In the genomic region with DNA sequence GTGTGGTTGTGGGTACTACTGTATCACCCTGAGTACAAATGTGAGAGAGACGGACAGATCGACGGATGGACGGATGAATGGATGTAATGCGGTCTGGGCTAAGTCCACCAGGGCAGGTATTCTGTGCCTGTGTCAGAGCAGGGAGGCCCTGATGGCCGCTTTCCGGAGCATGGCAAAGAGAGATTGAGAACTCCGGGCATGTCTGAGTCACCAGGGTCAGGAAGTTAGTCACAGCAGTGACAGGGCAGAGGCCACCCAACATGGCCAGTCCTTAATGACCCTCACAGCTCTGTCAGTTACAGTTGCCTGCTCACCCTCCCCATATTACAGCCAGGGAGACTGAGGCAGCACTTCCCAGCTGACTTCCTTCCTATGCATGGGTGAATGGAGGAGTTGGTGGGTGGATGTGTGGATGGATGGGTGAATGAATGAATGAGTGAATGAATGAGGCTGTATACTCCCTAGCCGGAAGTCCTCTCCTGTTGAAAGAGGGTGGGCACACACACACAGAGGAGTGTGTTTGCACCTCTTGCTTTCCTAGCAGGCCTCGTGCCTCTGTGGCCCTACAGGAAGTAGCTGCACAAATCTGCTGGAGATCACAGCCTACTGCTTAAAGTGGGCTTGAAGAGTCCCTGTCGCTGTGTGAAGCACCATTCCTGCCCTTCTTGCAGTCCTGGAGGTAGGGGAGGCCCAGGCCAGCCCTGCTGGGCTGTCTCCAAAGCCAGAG, we compare ENCODE assay signal across 14 mouse cellular contexts. TPM values are rescaled to one million over a fixed set of nuclear protein-coding genes. Genes with fewer than 3 reads are reported as not detected.
A peak's percentile ranks its signal among the peaks of the same experiment; 100 is the strongest.
DNase-seq lines count a peak whose midpoint lies in the region; ATAC-seq and TF ChIP-seq lines count a peak whose summit lies in the region.
"Had no signal": no experiment of that assay in that cellular context is flagged by ENCODE, and none has a peak within 500 bp of the region (broad histone marks: within the 10 kb centered on the region; RNA-seq: fewer than 3 reads in every experiment).

No protein-coding gene starts in this region.

- ATAC-seq in liver, embryonic 13.5 days (ENCODE audit: low read depth): no peak
- 0 out of 2 replicates have a peak, but pooled peaks have one; percentile 3 for ATAC-seq in megakaryocyte progenitor cell, adult 5-6 weeks (replicated peaks; ENCODE audit: poor library complexity)
- ATAC-seq: forebrain, embryonic 14.5 days; midbrain, embryonic 15.5 days had no signal

- H3K9me3 ChIP-seq in liver, embryonic 13.5 days (replicated peaks): no peaks in the 10 kb centered on the region
- no peaks in the 10 kb centered on the region for H3K9me3 ChIP-seq in MEL (replicated peaks; ENCODE audit: insufficient read depth, low read length)
- H3K9me3 ChIP-seq in midbrain, embryonic 10.5 days (replicated peaks): no peaks in the 10 kb centered on the region
- H3K9me3 ChIP-seq: hindbrain, embryonic 15.5 days; midbrain, embryonic 15.5 days had no signal

- H3K27me3 ChIP-seq in liver, embryonic 13.5 days: no peaks in the 10 kb centered on the region
- H3K27me3 ChIP-seq in MEL (ENCODE audit: control insufficient read depth in 1 of 2, insufficient read depth in 2 of 2, low read length in 2 of 2): no peaks in the 10 kb centered on the region
- no peaks in the 10 kb centered on the region for H3K27me3 ChIP-seq in midbrain, embryonic 10.5 days (ENCODE audit: low read depth, poor library complexity, severe bottlenecking)
- H3K27me3 ChIP-seq: hindbrain, embryonic 15.5 days; midbrain, embryonic 15.5 days had no signal

- H3K27ac ChIP-seq in liver, embryonic 13.5 days: peak overlapping the region; percentile 11; the same call in 1 of the 2 replicates
- H3K27ac ChIP-seq in MEL (ENCODE audit: control insufficient read depth, low read depth, low read length): no peak overlapping the region
- H3K27ac ChIP-seq in bone marrow macrophage, adult 2 months (ENCODE audit: insufficient read depth, low read depth, low read length): peak overlapping the region; percentile 94
- H3K27ac ChIP-seq in midbrain, embryonic 10.5 days (replicated peaks): no peak overlapping the region
- H3K27ac ChIP-seq: hindbrain, embryonic 15.5 days; midbrain, embryonic 15.5 days had no signal

- no peak overlapping the region for H3K4me3 ChIP-seq in liver, embryonic 13.5 days (replicated peaks)
- H3K4me3 ChIP-seq in MEL (ENCODE audit: control insufficient read depth in 1 of 2, insufficient read depth in 1 of 2, low read depth in 2 of 2, low read length in 2 of 2): no peak overlapping the region
- H3K4me3 ChIP-seq in bone marrow macrophage, adult 2 months (ENCODE audit: insufficient read depth, low read length): peak overlapping the region; percentile 34
- no peak overlapping the region for H3K4me3 ChIP-seq in midbrain, embryonic 10.5 days
- H3K4me3 ChIP-seq: hindbrain, embryonic 15.5 days; midbrain, embryonic 15.5 days had no signal

- 53% methylated on average over 11 of the region's 11 CpGs for WGBS in liver, embryonic 13.5 days (ENCODE audit: insufficient replicate concordance)
- WGBS in midbrain, embryonic 10.5 days: 88% methylated on average over 11 of the region's 11 CpGs

- no peak overlapping the region for H3K9ac ChIP-seq in liver, embryonic 13.5 days
- H3K9ac ChIP-seq in MEL (ENCODE audit: control insufficient read depth, low read depth, low read length, poor library complexity, severe bottlenecking): no peak overlapping the region
- H3K9ac ChIP-seq: hindbrain, embryonic 15.5 days; midbrain, embryonic 15.5 days had no signal

- peaks cover 67% of the 10 kb centered on the region for H3K79me2 ChIP-seq in MEL (ENCODE audit: control insufficient read depth, insufficient read depth, low read length, poor library complexity)

- no peak for TF ChIP-seq POLR2A in MEL (IDR thresholded peaks at IDR 0.05; ENCODE audit: control insufficient read depth in 1 of 2, insufficient read depth in 1 of 2, low read depth in 1 of 2, low read length in 2 of 2, poor library complexity in 1 of 2)
- no peak for TF ChIP-seq POLR2A in bone marrow macrophage, adult 2 months (IDR thresholded peaks at IDR 0.05; ENCODE audit: borderline replicate concordance, low read depth, low read length)

- H3K4me1 ChIP-seq in liver, embryonic 13.5 days (replicated peaks): peaks cover 84% of the 10 kb centered on the region
- H3K4me1 ChIP-seq in MEL (ENCODE audit: control insufficient read depth in 1 of 2, insufficient read depth in 2 of 2, low read length in 2 of 2): peaks cover 2 to 25% of the 10 kb centered on the region in 2 experiments; a peak in 3 of 4 replicates
- H3K4me1 ChIP-seq in bone marrow macrophage, adult 2 months (ENCODE audit: control insufficient read depth, insufficient read depth, low read length): peaks cover 57% of the 10 kb centered on the region
- H3K4me1 ChIP-seq in midbrain, embryonic 10.5 days: peaks cover 21% of the 10 kb centered on the region

- H3K36me3 ChIP-seq in liver, embryonic 13.5 days: peaks cover 2% of the 10 kb centered on the region; the same call in 1 of the 2 replicates
- H3K36me3 ChIP-seq in MEL (ENCODE audit: control insufficient read depth in 1 of 2, insufficient read depth in 2 of 2, low read length in 2 of 2): peaks cover 10 to 15% of the 10 kb centered on the region in 2 experiments
- H3K36me3 ChIP-seq in midbrain, embryonic 10.5 days: peaks cover 40% of the 10 kb centered on the region
- H3K36me3 ChIP-seq: hindbrain, embryonic 15.5 days; midbrain, embryonic 15.5 days had no signal

- TF ChIP-seq CTCF in MEL (IDR thresholded peaks at IDR 0.05 in 2 of 3, conservative IDR thresholded peaks at IDR 0.05 in 1 of 3; ENCODE audit: control insufficient read depth in 1 of 3, insufficient read depth in 1 of 3, low read depth in 2 of 3, low read length in 3 of 3, poor library complexity in 1 of 3, severe bottlenecking in 1 of 3): no peak
- no peak for TF ChIP-seq CTCF in bone marrow macrophage, adult 2 months (IDR thresholded peaks at IDR 0.05; ENCODE audit: low read depth, low read length)

- DNase-seq in liver, embryonic 13.5 days: no peak
- no peak for DNase-seq in liver
- DNase-seq in MEL (ENCODE audit: low read depth, low spot score): peak; percentile 37
- DNase-seq in frontal cortex, postnatal 10 days (ENCODE audit: low spot score in 2 of 2): no peak
- no peak for DNase-seq in gastrocnemius, adult 8-10 months (ENCODE audit: low spot score in 2 of 2)
- no peak for DNase-seq in midbrain, embryonic 10.5 days (ENCODE audit: low spot score)
- DNase-seq: kidney, adult 9 months; lung, postnatal 10 days; thymus, postnatal 14 days had no signal

- no peak for TF ChIP-seq EP300 in MEL (IDR thresholded peaks at IDR 0.05; ENCODE audit: low read depth in 1 of 2, low read length in 2 of 2)

- TF ChIP-seq RAD21 in MEL (IDR thresholded peaks at IDR 0.05; ENCODE audit: low read depth, low read length): no peak

- no peak overlapping the region for H3K4me2 ChIP-seq in liver, embryonic 13.5 days
- H3K4me2 ChIP-seq: hindbrain, embryonic 15.5 days; midbrain, embryonic 15.5 days had no signal

TF ChIP-seq in MEL, 35 proteins besides CTCF, POLR2A, EP300 and RAD21:
- TF ChIP-seq ZC3H11A (IDR thresholded peaks at IDR 0.05; ENCODE audit: low read depth, low read length) (no peak), BHLHE40 (IDR thresholded peaks at IDR 0.05; ENCODE audit: borderline replicate concordance, low read depth, low read length) (no peak), TCF12 (IDR thresholded peaks at IDR 0.05; ENCODE audit: low read depth, low read length) (no peak), TAL1 (IDR thresholded peaks at IDR 0.05; ENCODE audit: low read length) (no peak), JUND (IDR thresholded peaks at IDR 0.05; ENCODE audit: low read depth, low read length) (no peak), NELFE (IDR thresholded peaks at IDR 0.05; ENCODE audit: low read depth, low read length) (no peak), KAT2A (conservative IDR thresholded peaks at IDR 0.05; ENCODE audit: low read depth, low read length) (no peak), MYC (IDR thresholded peaks at IDR 0.05; ENCODE audit: low read depth, low read length) (no peak), ZNF384 (IDR thresholded peaks at IDR 0.05; ENCODE audit: low read depth, low read length) (no peak), GATA1 (IDR thresholded peaks at IDR 0.05; ENCODE audit: low read depth, low read length) (no peak), ELF1 (IDR thresholded peaks at IDR 0.05; ENCODE audit: low read depth, low read length) (no peak)

RNA-seq across cellular contexts. Expression of a gene that starts 10.7 kb away (rescaled TPM):
- 5.8 and 6.7 TPM in 2 replicates for polyA plus RNA-seq in liver, embryonic 13.5 days (2015; fragmentation: Nextera tagmentation; extraction: Ambion mirVana)
- 17.0 and 20.8 TPM in 2 replicates for total RNA-seq in MEL (2012; rRNA removed)
- polyA plus RNA-seq in MEL (2012; ENCODE audit: insufficient read depth in 1 of 2, insufficient read length in 2 of 2, low read depth in 1 of 2, low replicate concordance in 2 of 2, missing spikeins in 1 of 2): 10 to 100 TPM in 1 of 2 experiments, not detected in 1; 71.8 TPM
- polyA plus RNA-seq in bone marrow macrophage, adult 2 months (2012; ENCODE audit: insufficient read depth, insufficient read length, missing spikeins): 56.3 and 60.1 TPM in 2 replicates
- total RNA-seq in megakaryocyte progenitor cell, adult 5-6 weeks (2015): 36.5 and 37.5 TPM in 2 replicates
- total RNA-seq in megakaryocyte progenitor cell, adult 5-6 weeks (2017): 9.5 TPM in 2 replicates
- total RNA-seq in gastrocnemius, adult 8-10 months (2022): 1 to 10 TPM; 3.8 to 7.3 (median 6.2) TPM
- polyA plus RNA-seq in midbrain, embryonic 10.5 days (2016; fragmentation: Nextera tagmentation; extraction: Ambion mirVana): 9.3 and 11.2 TPM in 2 replicates

Comparison
In these comparisons a context has a peak if more than half of its experiments do, and no peak if none do; other contexts are left out.
1. H3K27ac ChIP-seq: peak in liver, embryonic 13.5 days (single experiment) and bone marrow macrophage, adult 2 months (single experiment); none in MEL (single experiment) and midbrain, embryonic 10.5 days (single experiment).